Mouse (Mus musculus): ENCODE measurements around the gene Chd4.

Gene Chd4

GRCm38 (mm10) chr6:125090341-125091085 lies 5.3 kb upstream of the Chd4 start:
- no peak for DNase-seq (ENCODE audit: low spot score in 2 of 2)

DNA sequence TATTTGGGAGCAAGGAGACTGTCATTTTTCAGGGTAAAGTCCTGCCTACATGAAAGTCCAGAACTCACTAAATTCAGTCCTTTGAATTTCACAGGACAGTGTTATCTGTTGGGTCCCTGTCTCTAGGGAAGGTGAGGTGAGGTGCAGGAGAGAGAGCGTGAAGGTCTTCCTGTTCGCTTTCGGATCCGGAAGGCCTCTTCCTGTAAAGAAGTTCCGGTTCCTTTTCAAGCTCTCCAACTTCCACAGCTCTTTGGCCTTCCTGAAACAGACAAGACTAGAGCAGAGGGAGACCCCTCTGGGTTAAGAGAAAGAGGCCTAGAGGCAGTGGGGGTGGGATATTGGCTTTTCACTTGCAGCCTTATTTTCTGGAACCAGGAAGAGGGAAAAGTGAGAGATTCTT lies 3.4 kb upstream of the Chd4 start:
- no peak for DNase-seq (ENCODE audit: low spot score in 2 of 2)

GRCm38 (mm10) chr6:125094843-125095242 lies 938 bp upstream of the Chd4 start:
- no peak for DNase-seq (ENCODE audit: low spot score in 2 of 2)

- no peak for DNase-seq (ENCODE audit: low spot score in 2 of 2)
Measured at GRCm38 (mm10) chr6:125096279-125096596, 457 bp downstream of the Chd4 start.

- peak in 1 of 2 experiments; percentile 30 for DNase-seq (ENCODE audit: low spot score in 2 of 2)
Measured at GRCm38 (mm10) chr6:125096597-125097345, 990 bp downstream of the Chd4 start.

GRCm38 (mm10) chr6:125097346-125097689 lies 1.5 kb downstream of the Chd4 start:
- DNase-seq (ENCODE audit: low spot score in 2 of 2): no peak

GRCm38 (mm10) chr6:125097951-125098350 lies 2.2 kb downstream of the Chd4 start:
- DNase-seq (ENCODE audit: low spot score in 2 of 2): no peak

- no peak for DNase-seq (ENCODE audit: low spot score in 2 of 2)
Measured at GRCm38 (mm10) chr6:125098513-125098912, 2.7 kb downstream of the Chd4 start.

DNA sequence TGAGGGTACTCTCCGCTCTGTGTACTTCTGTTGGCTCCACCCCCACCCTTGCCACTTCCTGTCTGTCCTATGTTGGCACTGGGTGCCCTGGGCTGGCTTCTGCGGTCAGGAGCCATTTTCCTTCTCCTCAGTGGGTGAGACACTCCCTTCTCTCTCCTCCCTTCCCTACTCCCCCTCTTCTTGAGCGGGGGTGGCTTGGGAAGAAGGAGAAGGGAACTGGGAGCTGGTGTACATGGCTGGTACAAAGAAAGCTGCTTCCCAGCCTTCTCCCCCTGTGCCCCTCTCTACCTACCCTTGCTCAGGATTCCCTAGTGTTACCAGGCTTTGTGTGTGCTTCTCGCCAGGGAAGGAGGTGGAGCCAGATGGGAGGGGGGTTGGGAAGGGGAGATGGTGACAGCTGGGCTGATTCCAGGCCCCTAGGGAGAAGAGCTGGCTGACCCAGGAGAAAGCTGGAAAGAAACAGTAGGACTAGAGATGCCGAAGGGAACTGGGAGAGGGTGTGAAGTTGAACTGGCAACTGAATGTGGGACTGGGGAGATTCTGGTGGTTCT lies 3.7 kb downstream of the Chd4 start:
- DNase-seq (ENCODE audit: low spot score in 2 of 2): no peak

DNA sequence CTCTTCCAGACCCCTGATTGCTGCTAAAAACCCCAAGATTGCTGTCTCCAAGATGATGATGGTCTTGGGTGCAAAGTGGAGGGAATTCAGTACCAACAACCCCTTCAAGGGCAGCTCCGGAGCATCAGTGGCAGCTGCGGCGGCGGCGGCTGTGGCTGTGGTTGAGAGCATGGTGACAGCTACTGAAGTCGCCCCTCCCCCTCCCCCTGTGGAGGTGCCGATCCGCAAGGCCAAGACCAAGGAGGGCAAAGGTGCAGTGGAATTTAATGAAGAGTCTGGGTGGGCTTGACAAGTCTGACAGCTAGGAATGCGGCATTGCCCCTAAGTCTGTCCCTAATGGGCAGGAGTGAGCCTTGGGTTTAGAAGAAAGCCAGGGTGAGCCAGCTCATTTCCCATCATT lies 5.7 kb downstream of the Chd4 start:
- DNase-seq (ENCODE audit: low spot score in 2 of 2): no peak

DNA sequence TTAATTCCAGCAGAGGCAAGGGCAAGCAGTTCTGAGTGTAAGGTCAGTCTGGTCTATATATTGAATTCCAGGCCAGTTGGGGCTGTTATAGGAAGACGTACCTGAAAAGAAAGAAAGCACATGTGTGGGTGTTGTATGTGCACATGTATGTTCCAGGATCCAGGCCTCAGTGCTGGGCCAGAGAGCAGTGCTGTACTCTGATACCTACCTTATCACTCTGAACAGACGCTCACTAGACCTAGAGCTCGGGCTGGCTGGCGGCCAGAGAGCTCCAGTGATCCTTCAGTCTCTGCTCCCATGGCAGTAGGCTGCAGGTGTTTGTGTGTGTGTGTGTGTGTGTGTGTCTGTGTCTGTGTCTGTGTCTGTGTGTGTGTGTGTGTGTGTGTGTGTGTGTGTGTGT lies 8.4 kb downstream of the Chd4 start:
- no peak for DNase-seq (ENCODE audit: low spot score in 2 of 2)

GRCm38 (mm10) chr6:125107705-125108104 lies 11.9 kb downstream of the Chd4 start:
- no peak for DNase-seq (ENCODE audit: low spot score in 2 of 2)

GRCm38 (mm10) chr6:125109371-125109770 lies 13.6 kb downstream of the Chd4 start:
- no peak for DNase-seq (ENCODE audit: low spot score in 2 of 2)

DNA sequence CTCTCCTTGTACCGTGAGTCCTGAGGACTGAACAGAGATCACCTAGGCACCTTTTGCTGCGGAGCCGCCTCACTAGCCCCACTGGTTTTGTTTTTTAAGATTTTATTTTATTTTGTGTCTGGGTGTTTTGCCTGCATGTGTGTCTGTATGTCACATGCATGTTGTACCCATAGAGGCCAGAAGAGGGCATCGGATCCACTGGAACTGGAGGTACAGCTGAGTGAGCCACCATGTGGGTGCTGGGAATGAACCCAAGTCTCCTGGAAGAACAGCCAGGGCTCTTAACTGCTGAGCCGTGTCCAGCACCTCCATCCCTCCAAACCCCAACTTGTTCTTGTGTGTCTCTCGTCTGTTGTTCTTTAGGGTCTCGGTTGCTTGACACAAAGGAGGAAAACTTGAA lies 15.1 kb downstream of the Chd4 start:
- no peak for DNase-seq (ENCODE audit: low spot score in 2 of 2)

DNA sequence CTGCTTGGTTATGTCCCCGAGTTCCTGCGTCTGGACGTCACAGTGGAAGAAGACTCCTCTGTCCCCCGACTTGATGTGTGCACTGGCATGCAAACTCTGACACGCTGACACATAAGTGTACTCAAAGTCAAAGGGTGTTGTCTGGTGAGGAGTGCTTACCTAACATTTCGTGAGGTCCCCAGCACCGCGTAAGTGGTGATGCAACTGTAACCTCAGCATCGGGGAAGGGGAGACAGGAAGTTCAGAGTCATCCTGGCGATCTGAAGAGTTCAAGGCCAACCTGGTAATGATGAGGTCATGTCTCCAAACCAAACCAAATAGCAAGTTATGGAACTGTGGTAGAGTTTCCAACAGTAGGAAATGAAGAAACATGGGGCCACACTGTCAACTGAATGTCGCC lies 16.8 kb downstream of the Chd4 start:
- DNase-seq (ENCODE audit: low spot score in 2 of 2): no peak

- DNase-seq (ENCODE audit: low spot score in 2 of 2): no peak
Measured at GRCm38 (mm10) chr6:125119387-125119786, 23.6 kb downstream of the Chd4 start.

GRCm38 (mm10) chr6:125128724-125129123 lies 32.9 kb downstream of the Chd4 start:
- DNase-seq (ENCODE audit: low spot score in 2 of 2): no peak

DNA sequence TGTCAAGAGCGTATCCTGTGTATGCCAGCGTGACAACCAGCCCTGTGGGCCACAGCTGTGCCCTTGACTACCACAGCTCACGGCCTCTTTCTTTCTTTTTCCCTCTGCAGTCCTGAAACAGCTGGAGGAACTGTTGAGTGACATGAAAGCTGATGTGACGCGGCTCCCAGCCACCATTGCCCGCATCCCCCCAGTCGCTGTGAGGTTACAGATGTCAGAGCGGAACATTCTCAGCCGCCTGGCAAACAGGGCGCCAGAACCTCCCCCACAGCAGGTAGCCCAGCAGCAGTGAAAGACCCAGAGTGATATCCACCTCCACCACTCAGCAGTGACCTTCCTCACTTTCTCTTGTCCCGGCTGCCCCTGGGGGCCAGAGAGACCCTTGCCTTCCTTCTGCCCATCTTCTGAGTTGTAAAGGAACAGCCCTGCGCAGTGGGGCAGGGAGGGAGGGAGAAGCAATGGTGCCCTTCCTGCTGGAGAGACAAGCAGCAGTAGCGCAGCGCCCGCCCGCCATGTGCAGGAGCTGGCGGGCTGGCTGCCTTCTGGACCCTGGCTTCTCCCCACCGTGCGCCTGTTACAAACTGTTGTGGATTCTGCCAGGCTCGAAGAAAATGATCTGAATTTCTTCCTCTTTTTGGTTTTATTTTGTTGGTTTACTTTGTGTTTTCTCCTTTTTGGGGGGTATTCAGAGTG lies 34.1 kb downstream of the Chd4 start:
- no peak for DNase-seq (ENCODE audit: low spot score in 2 of 2)

- peak; percentile 65 to 77 for DNase-seq (ENCODE audit: low spot score in 2 of 2)
Measured at GRCm38 (mm10) chr6:125131302-125132156, 35.7 kb downstream of the Chd4 start, which contains the start of gene Nop2. Gene Nop2, plus strand, starts transcription at chr6:125131909.

DNA sequence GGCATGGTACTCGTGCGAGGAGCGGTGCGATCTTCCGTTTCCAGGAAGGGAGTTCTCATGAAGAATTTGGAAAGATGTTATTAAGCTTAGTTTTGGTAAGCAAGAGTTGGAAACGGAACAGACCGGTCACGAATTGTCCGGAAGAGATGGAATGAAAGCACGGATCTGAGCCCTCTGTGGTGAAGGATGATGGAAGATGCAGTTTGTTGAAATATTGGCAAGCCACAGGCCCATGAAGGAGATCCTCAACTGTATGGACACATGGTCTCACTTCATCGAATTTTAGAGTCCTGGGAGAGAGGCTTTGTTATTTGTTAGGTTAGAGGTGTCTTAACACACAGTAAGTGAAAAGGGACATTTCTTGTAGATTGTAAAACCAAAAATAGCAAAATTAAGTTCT lies 36.7 kb downstream of the Chd4 start:
- DNase-seq (ENCODE audit: low spot score in 2 of 2): no peak

DNA sequence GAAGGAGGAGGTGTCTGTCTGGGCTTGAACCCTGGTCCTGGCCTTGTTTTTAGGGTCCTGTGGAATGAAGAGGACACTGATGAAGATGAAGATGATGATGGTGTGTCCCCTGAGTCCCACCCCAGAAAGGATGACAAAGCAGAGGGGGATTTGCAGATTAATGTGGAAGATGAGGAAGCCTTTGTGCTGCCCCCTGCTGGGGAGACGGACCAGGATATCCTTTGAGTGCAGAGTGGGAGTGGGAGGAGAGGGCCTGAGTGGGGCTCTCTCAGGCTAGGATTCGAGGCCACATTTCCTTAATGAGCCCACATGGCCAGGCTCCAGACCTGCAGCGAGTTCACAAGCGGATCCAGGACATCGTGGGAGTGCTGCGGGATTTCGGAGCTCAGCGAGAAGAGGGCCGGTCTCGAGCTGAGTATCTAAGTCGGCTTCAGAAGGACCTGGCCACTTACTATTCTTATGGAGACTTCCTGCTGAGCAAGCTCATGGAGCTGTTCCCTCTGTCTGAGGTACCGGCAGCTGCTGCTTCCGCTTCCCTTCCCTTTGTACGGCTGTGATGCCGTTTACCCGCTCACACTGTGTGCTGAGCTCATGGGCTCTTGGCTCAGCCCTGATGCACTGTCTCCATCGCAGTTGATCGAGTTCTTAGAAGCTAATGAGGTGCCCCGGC lies 41.4 kb downstream of the Chd4 start:
- DNase-seq (ENCODE audit: low spot score in 2 of 2): no peak
